In the genomic region with DNA sequence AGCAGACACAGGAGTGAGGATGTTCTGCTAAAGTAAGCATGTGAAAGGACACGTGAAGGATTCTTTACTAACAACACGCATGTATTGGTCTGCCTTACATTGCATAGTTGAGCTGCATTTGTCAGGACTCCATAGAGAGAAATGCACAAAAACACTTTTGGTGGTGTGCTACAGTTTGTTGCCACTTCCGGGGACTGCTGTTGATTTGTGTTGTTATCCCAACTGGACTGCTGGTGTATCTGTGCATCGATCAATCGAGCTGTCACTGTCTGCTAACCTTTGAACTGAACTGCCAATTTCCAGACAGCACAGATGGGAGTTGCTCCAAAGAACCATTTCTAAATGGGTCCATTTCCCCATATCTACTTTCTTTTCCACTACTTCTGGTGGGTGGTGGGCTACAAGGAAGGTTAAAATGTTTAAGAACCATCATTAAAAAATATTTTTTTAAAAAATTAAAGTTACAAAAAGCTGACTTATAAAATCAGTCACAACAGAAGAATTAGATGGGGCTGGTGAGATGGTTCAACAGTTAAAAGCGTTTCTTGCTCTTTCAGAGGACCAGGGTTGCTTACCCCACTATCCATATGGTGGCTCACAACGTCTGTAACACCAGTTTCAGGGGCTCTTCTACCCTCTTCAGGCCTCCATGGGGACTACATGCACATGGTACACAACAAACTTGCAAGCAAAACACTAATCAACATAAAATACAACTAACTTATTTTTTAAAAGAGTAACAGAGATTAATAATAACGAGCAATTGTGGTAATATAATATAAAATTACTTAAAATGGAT, we compare ENCODE assay signal across 22 mouse cellular contexts.
DNase-seq lines count a peak whose midpoint lies in the region; ATAC-seq and TF ChIP-seq lines count a peak whose summit lies in the region.
"Had no signal": no experiment of that assay in that cellular context is flagged by ENCODE, and none has a peak within 500 bp of the region (broad histone marks: within the 10 kb centered on the region; RNA-seq: fewer than 3 reads in every experiment).

No protein-coding gene starts in this region.

- 90% methylated on average over 8 of the region's 8 CpGs for WGBS in heart, adult 2 months
- 72% methylated on average over 8 of the region's 8 CpGs for WGBS in liver, embryonic 14.5 days (ENCODE audit: insufficient replicate concordance)
- WGBS in liver, embryonic 12.5 days (ENCODE audit: insufficient replicate concordance), result 77% methylated on average over 8 of the region's 8 CpGs

- no peak overlapping the region for H3K27ac ChIP-seq in heart, adult 2 months
- H3K27ac ChIP-seq in liver, embryonic 14.5 days, result no peak overlapping the region
- H3K27ac ChIP-seq in liver, embryonic 12.5 days, result no peak overlapping the region
- H3K27ac ChIP-seq: forebrain, embryonic 10.5 days; heart, embryonic 13.5 days; hindbrain, embryonic 15.5 days; limb, embryonic 15.5 days; stomach, embryonic 15.5 days had no signal

- H3K4me3 ChIP-seq in heart, adult 2 months, result no peak overlapping the region
- no peak overlapping the region for H3K4me3 ChIP-seq in liver, embryonic 14.5 days (ENCODE audit: insufficient read depth in 1 of 2, low read depth in 2 of 2, low read length in 2 of 2)
- H3K4me3 ChIP-seq in liver, embryonic 12.5 days, result no peak overlapping the region
- H3K4me3 ChIP-seq: forebrain, embryonic 10.5 days; heart, embryonic 13.5 days; hindbrain, embryonic 15.5 days; limb, embryonic 15.5 days; stomach, embryonic 15.5 days had no signal

- no peak for TF ChIP-seq POLR2A in heart, adult 2 months (IDR thresholded peaks at IDR 0.05; ENCODE audit: insufficient read depth, low read depth, low read length)

- intact Hi-C loops in heart, adult 2 months (cut with DNase I), result no loop called here

- TF ChIP-seq CTCF in heart, adult 2 months (IDR thresholded peaks at IDR 0.05), result peak; percentile 21; the same call in 1 of the 2 replicates
- peak; percentile 39; the same call in 1 of the 2 replicates for TF ChIP-seq CTCF in liver, embryonic 14.5 days (IDR thresholded peaks at IDR 0.05; ENCODE audit: low read depth)

- no peaks in the 10 kb centered on the region for H3K27me3 ChIP-seq in heart, adult 2 months (ENCODE audit: control insufficient read depth, insufficient read depth, low read length)
- no peaks in the 10 kb centered on the region for H3K27me3 ChIP-seq in liver, embryonic 14.5 days (ENCODE audit: control insufficient read depth, insufficient read depth, low read length)
- peaks cover 8% of the 10 kb centered on the region; the same call in 1 of the 2 replicates for H3K27me3 ChIP-seq in liver, embryonic 12.5 days (replicated peaks)
- H3K27me3 ChIP-seq: heart, embryonic 13.5 days; hindbrain, embryonic 15.5 days; limb, embryonic 15.5 days; Patski; stomach, embryonic 15.5 days had no signal

- H3K9me3 ChIP-seq in liver, embryonic 14.5 days (ENCODE audit: control insufficient read depth, low read length), result no peaks in the 10 kb centered on the region
- H3K9me3 ChIP-seq in liver, embryonic 12.5 days (replicated peaks), result no peaks in the 10 kb centered on the region
- H3K9me3 ChIP-seq: forebrain, embryonic 10.5 days; heart, embryonic 13.5 days; hindbrain, embryonic 15.5 days; limb, embryonic 15.5 days; stomach, embryonic 15.5 days had no signal

- no peak for ATAC-seq in liver, embryonic 14.5 days (ENCODE audit: insufficient read depth)
- no peak for ATAC-seq in liver, embryonic 12.5 days
- ATAC-seq: forebrain, postnatal 0 days; Patski had no signal

- peaks cover 12% of the 10 kb centered on the region for H3K4me1 ChIP-seq in heart, adult 2 months (ENCODE audit: control insufficient read depth, insufficient read depth, low read length)
- H3K4me1 ChIP-seq in liver, embryonic 14.5 days (replicated peaks; ENCODE audit: control insufficient read depth in 2 of 2, insufficient read depth in 2 of 2, low read length in 1 of 2), result peaks cover 0 to 12% of the 10 kb centered on the region in 2 experiments; a peak in 2 of 4 replicates
- H3K4me1 ChIP-seq in liver, embryonic 12.5 days, result 0 out of 2 replicates have a peak, but pooled peaks cover 17% of the 10 kb centered on the region
- H3K4me1 ChIP-seq: stomach, embryonic 15.5 days had no signal

- peaks cover 5% of the 10 kb centered on the region for H3K36me3 ChIP-seq in heart, adult 2 months (ENCODE audit: control insufficient read depth, insufficient read depth, low read length)
- H3K36me3 ChIP-seq in liver, embryonic 14.5 days (replicated peaks; ENCODE audit: control insufficient read depth, insufficient read depth, low read depth), result peaks cover 20% of the 10 kb centered on the region
- H3K36me3 ChIP-seq in liver, embryonic 12.5 days, result peaks cover 26% of the 10 kb centered on the region
- H3K36me3 ChIP-seq: stomach, embryonic 15.5 days had no signal

- H3K9ac ChIP-seq in heart, adult 2 months (ENCODE audit: low read depth, low read length), result no peak overlapping the region
- H3K9ac ChIP-seq in liver, embryonic 14.5 days (replicated peaks), result no peak overlapping the region
- no peak overlapping the region for H3K9ac ChIP-seq in liver, embryonic 12.5 days
- H3K9ac ChIP-seq: forebrain, postnatal 0 days; heart, embryonic 13.5 days; hindbrain, embryonic 15.5 days; limb, embryonic 15.5 days; stomach, embryonic 15.5 days had no signal

- DNase-seq in heart, adult 2 months, result no peak
- DNase-seq in heart, adult 18-20 months, result no peak
- DNase-seq in liver, embryonic 14.5 days (ENCODE audit: low read depth in 3 of 3, low spot score in 3 of 3), result no peak
- DNase-seq in 3T3-L1 (ENCODE audit: low read depth, low spot score) (peak; percentile 51), NIH3T3 (ENCODE audit: low read depth) (peak; percentile 40)
- DNase-seq in adrenal gland, adult 18-20 months (ENCODE audit: low spot score in 2 of 2), result no peak
- DNase-seq in kidney, postnatal 4 days, result no peak
- DNase-seq: adrenal gland, postnatal 25 days; cerebellum, adult 11-12 months; cerebellum, postnatal 25 days; forebrain, postnatal 0 days; heart, postnatal 36 days; kidney, adult 11 months; kidney, postnatal 10 days; spleen, adult 18-20 months had no signal

- no peaks in the 10 kb centered on the region for H3K79me2 ChIP-seq in heart, adult 2 months (replicated peaks; ENCODE audit: control insufficient read depth, insufficient read depth, low read length)

- no peak overlapping the region for H3K4me2 ChIP-seq in liver, embryonic 14.5 days (ENCODE audit: low read depth)
- no peak overlapping the region for H3K4me2 ChIP-seq in liver, embryonic 12.5 days
- H3K4me2 ChIP-seq: heart, embryonic 13.5 days; hindbrain, embryonic 15.5 days; limb, embryonic 15.5 days; stomach, embryonic 15.5 days had no signal

- no peak for TF ChIP-seq EP300 in heart, adult 2 months (IDR thresholded peaks at IDR 0.05; ENCODE audit: insufficient read depth, low read depth, low read length)
- no peak for TF ChIP-seq EP300 in liver, embryonic 14.5 days (IDR thresholded peaks at IDR 0.05; ENCODE audit: low read depth)

Comparison
In these comparisons a context has a peak if more than half of its experiments do, and no peak if none do; other contexts are left out.
1. DNase-seq: peak in 3T3-L1 (single experiment) and NIH3T3 (single experiment); none in heart, adult 2 months (0 of 2), heart, adult 18-20 months (0 of 2), liver, embryonic 14.5 days (0 of 3), adrenal gland, adult 18-20 months (0 of 2) and kidney, postnatal 4 days (0 of 2).